Mouse (Mus musculus) thymus, postnatal 0 days (tissue): ENCODE measurements around the gene Gm2832. TPM values are rescaled to one million over a fixed set of nuclear protein-coding genes. Genes with fewer than 3 reads are reported as not detected.
"Not testable (repeated sequence)": the region's sequence is repeated elsewhere in the genome, so short reads cannot be mapped to it uniquely, and the experiment has no call there.

Experiments
- DNase-seq: peaks from one replicate; pipeline ENCODE4 v3.0.0-alpha.2; 2015; ENCODE audit warnings: low spot score
- polyA plus RNA-seq: library from polyadenylated mRNA; unstranded; fragments of >200 nt; fragmentation: Nextera tagmentation; extraction: Ambion mirVana; gene quantifications from 2 replicates; pipeline ENCODE4 v1.2.1, GENCODE M21; 2015

Gene Gm2832
- not detected in 2 replicates for polyA plus RNA-seq

DNA sequence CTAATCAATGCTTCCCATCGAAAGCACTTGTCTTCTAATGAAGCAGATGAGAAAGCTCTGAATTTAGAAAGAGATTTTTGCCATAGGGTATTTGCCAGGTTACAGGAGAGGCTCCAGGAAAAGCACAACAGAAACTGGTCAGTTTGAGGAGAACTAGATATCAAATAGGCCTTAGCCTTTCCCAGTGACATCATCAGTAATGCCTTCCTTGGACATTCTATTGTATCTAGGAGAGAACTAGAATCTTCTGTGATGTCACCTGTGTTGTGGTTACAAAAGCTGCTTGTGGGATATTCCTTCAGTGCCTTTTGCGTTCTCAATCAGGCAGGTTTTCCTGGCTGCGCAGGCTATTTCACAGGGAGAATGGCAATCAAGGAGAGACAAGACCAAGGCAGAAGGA lies at the start of gene Gm2832:
TSS of gene Gm2832 (plus strand) at position 301 of the 400 bp plus-strand sequence.
- DNase-seq: not testable (repeated sequence)

- not testable (repeated sequence) for DNase-seq
These were observed 15.3 kb upstream of the Gm2832 start for GRCm38 (mm10) chr14:41263296-41263695.

- not testable (repeated sequence) for DNase-seq
These were observed 14.5 kb upstream of the Gm2832 start for GRCm38 (mm10) chr14:41263853-41264755.

DNA sequence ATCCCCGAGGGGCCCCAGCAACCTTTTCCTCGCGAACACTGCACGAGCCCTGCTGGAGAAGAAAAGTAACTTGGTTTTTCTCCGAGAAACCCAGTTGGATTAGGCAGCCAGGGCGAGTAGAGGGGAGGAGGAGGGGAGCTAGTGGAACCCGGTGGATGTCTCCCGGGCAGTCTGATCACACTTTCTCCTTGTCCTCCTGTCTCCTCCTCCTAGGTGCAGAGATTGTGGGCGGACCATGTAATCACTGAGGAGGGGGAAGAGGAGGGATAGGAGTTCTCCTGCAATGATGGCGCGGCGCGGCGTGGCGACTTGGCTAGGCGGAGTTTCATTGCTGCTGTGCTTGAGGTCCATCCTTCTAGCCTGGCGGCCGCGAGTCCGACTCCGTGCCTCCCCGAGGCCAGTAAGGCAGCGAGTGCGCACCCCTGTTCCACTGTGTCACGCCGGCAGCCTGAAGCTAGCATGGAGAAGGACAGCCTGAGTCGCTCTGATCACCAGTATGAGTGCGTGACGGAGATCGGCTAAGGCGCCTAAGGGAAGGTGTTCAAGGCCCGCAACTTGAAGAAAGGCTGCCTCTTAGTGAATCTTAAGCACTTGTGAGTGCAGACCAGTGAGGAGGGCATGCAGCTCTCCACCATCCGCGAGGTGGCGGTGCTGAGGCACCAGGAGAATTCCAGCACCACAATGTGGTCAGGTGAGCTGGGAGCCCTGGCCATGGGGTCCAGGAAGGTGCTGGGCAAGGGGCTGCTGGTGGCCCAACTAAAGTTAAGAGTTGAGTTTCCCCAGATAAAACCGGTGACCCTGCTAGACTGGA lies 13.6 kb upstream of the Gm2832 start:
- not testable (repeated sequence) for DNase-seq

- DNase-seq: not testable (repeated sequence)
These were observed 7.4 kb downstream of the Gm2832 start for GRCm38 (mm10) chr14:41285965-41286364.

Other genes with a start within 250 kb of the Gm2832 start
- 0.17 and 0.32 TPM in 2 replicates for gene Dydc2, start 209.6 kb upstream of the Gm2832 start, polyA plus RNA-seq
- gene Dydc1, start 205.9 kb upstream of the Gm2832 start, polyA plus RNA-seq: not detected in 2 replicates
- gene Mat1a, start 173.8 kb upstream of the Gm2832 start, polyA plus RNA-seq: 0.42 and 0.47 TPM in 2 replicates
- gene Sftpa1, start 147.0 kb upstream of the Gm2832 start, polyA plus RNA-seq: 0.65 and 0.95 TPM in 2 replicates
- gene Mbl1, start 127.3 kb upstream of the Gm2832 start, polyA plus RNA-seq: not detected in 2 replicates
- gene Sftpd, start 93.7 kb upstream of the Gm2832 start, polyA plus RNA-seq: 1.4 TPM in 2 replicates
- not detected in 2 replicates for gene Gm5798, start 69.8 kb downstream of the Gm2832 start, polyA plus RNA-seq
- not detected in 2 replicates for gene Gm7945, start 107.6 kb downstream of the Gm2832 start, polyA plus RNA-seq
- not detected in 2 replicates for gene Gm6482, start 129.5 kb downstream of the Gm2832 start, polyA plus RNA-seq
- not detected in 2 replicates for gene Gm7954, start 174.7 kb downstream of the Gm2832 start, polyA plus RNA-seq
- gene Gm3486, start 210.7 kb downstream of the Gm2832 start, polyA plus RNA-seq: not detected in 2 replicates